Mouse (Mus musculus) limb, embryonic 15.5 days (tissue): ENCODE results near the gene Setd5. TPM values are rescaled to one million over a fixed set of nuclear protein-coding genes. Genes with fewer than 3 reads are reported as not detected.
A peak's percentile ranks its signal among the peaks of the same experiment; 100 is the strongest.

Experiments used
- ATAC-seq: fragments of 200-750 bp; cut with Nextera tagmentation; 2 replicates; pipeline ENCODE4 v1.8.0; 2017; ENCODE audit warnings: low read depth, moderate TSS enrichment; ENCODE audit not compliant: insufficient number of reproducible peaks, low FRiP score, low TSS enrichment
- H3K27ac ChIP-seq: fragments of 300-500 bp; sonication (generic); 2 replicates; pipeline ENCODE4 v1.5.1; 2015; ENCODE audit warnings: moderate library complexity, mild to moderate bottlenecking, inconsistent platforms
- H3K27me3 ChIP-seq: fragments of 300-500 bp; sonication (generic); 2 replicates; pipeline ENCODE4 v1.6.1; 2015; ENCODE audit warnings: inconsistent platforms
- H3K36me3 ChIP-seq: fragments of 300-500 bp; sonication (generic); 2 replicates; pipeline ENCODE4 v1.6.1; 2015; ENCODE audit warnings: inconsistent platforms
- H3K4me1 ChIP-seq: fragments of 300-500 bp; sonication (generic); 2 replicates; pipeline ENCODE4 v1.6.1; 2015; ENCODE audit warnings: inconsistent platforms
- H3K4me2 ChIP-seq: fragments of 300-500 bp; sonication (generic); 2 replicates; pipeline ENCODE4 v1.6.1; 2015; ENCODE audit warnings: mild to moderate bottlenecking, inconsistent platforms
- H3K4me3 ChIP-seq: fragments of 300-500 bp; sonication (generic); 2 replicates; pipeline ENCODE4 v1.5.1; 2015; ENCODE audit warnings: mild to moderate bottlenecking, inconsistent platforms
- H3K9ac ChIP-seq: fragments of 300-500 bp; sonication (generic); 2 replicates; pipeline ENCODE4 v1.6.1; 2015; ENCODE audit warnings: inconsistent platforms
- H3K9me3 ChIP-seq: fragments of 300-500 bp; sonication (generic); 2 replicates; pipeline ENCODE4 v1.6.1; 2016; ENCODE audit warnings: inconsistent platforms
- WGBS: fragments of 180-500 bp; shearing (Covaris S2); methylation state at CpG from one replicate; pipeline ENCODE4 v1.1.7; 2015; 5-methylcytosine and 5-hydroxymethylcytosine counted together
- polyA plus RNA-seq: library from polyadenylated mRNA; unstranded; fragments of >200 nt; fragmentation: Nextera tagmentation; extraction: Ambion mirVana; gene quantifications from 2 replicates; pipeline ENCODE4 v1.2.1, GENCODE M21; 2015

The Setd5 gene
- polyA plus RNA-seq, 1 experiment from 2014 or later: 77.3 TPM

- no peak overlapping the region for H3K9ac ChIP-seq
- no peak overlapping the region for H3K27ac ChIP-seq
- no peak overlapping the region for H3K4me3 ChIP-seq
- no peak overlapping the region for H3K4me2 ChIP-seq
- H3K36me3 ChIP-seq: no peaks in the 10 kb centered on the region
- WGBS: 84% methylated on average over 2 of the region's 2 CpGs
- H3K4me1 ChIP-seq: peaks cover 11% of the 10 kb centered on the region
- H3K27me3 ChIP-seq: no peaks in the 10 kb centered on the region
- ATAC-seq: no peak
- H3K9me3 ChIP-seq: no peaks in the 10 kb centered on the region
These were observed 36.8 kb upstream of the Setd5 start for GRCm38 (mm10) chr6:113040319-113040718.

GRCm38 (mm10) chr6:113041215-113041990 is 35.8 kb upstream of the Setd5 start:
- no peaks in the 10 kb centered on the region for H3K9me3 ChIP-seq
- no peaks in the 10 kb centered on the region for H3K36me3 ChIP-seq
- no peak overlapping the region for H3K4me3 ChIP-seq
- no peak overlapping the region for H3K9ac ChIP-seq
- H3K4me1 ChIP-seq: peaks cover 15% of the 10 kb centered on the region
- 82% methylated on average over 11 of the region's 11 CpGs for WGBS
- H3K27ac ChIP-seq: no peak overlapping the region
- H3K4me2 ChIP-seq: no peak overlapping the region
- ATAC-seq: no peak
- no peaks in the 10 kb centered on the region for H3K27me3 ChIP-seq

- Histone ChIP-seq H3K36me3 (peaks cover 14% of the 10 kb centered on the region; the same call in 1 of the 2 replicates), H3K4me1 (peaks cover 14% of the 10 kb centered on the region), H3K9me3 (no peaks in the 10 kb centered on the region), H3K27me3 (no peaks in the 10 kb centered on the region), H3K27ac (peak overlapping the region; percentile 93), H3K4me3 (peak overlapping the region; percentile 69), H3K9ac (peak overlapping the region; percentile 67), H3K4me2 (peak overlapping the region; percentile 85)
- under 1% methylated on average over 11 of the region's 11 CpGs for WGBS
- no peak for ATAC-seq
These were observed 31.6 kb upstream of the Setd5 start for GRCm38 (mm10) chr6:113045575-113045974.

GRCm38 (mm10) chr6:113046041-113046975 is 30.9 kb upstream of the Setd5 start, which contains the start of gene Thumpd3:
Gene Thumpd3 (plus strand): TSS chr6:113046225.
- Histone ChIP-seq H3K4me3 (peak within 1 kb of the TSS; percentile 69), H3K4me2 (peak within 1 kb of the TSS; percentile 85), H3K36me3 (peaks cover 21% of the 10 kb centered on the region), H3K27me3 (no peaks in the 10 kb centered on the region), H3K9me3 (no peaks in the 10 kb centered on the region), H3K27ac (peak within 1 kb of the TSS; percentile 93), H3K9ac (peak within 1 kb of the TSS; percentile 67), H3K4me1 (peaks cover 14% of the 10 kb centered on the region)
- ATAC-seq: peak; percentile 99
- WGBS: under 1% methylated on average over 59 of the region's 59 CpGs

- peaks cover 14% of the 10 kb centered on the region for H3K4me1 ChIP-seq
- H3K4me3 ChIP-seq: peak overlapping the region; percentile 69
- peaks cover 27% of the 10 kb centered on the region for H3K36me3 ChIP-seq
- no peaks in the 10 kb centered on the region for H3K27me3 ChIP-seq
- WGBS: 62% methylated on average over 15 of the region's 15 CpGs
- ATAC-seq: no peak
- H3K27ac ChIP-seq: peak overlapping the region; percentile 93; the same call in 1 of the 2 replicates
- H3K9ac ChIP-seq: peak overlapping the region; percentile 67; the same call in 1 of the 2 replicates
- H3K9me3 ChIP-seq: no peaks in the 10 kb centered on the region
- peak overlapping the region; percentile 85 for H3K4me2 ChIP-seq
These were observed 30.0 kb upstream of the Setd5 start for GRCm38 (mm10) chr6:113047016-113047746.

GRCm38 (mm10) chr6:113048371-113048770 is 28.8 kb upstream of the Setd5 start:
- H3K4me1 ChIP-seq: peaks cover 14% of the 10 kb centered on the region
- H3K4me2 ChIP-seq: no peak overlapping the region
- H3K27me3 ChIP-seq: no peaks in the 10 kb centered on the region
- H3K27ac ChIP-seq: no peak overlapping the region
- H3K9me3 ChIP-seq: no peaks in the 10 kb centered on the region
- H3K9ac ChIP-seq: no peak overlapping the region
- no peak overlapping the region for H3K4me3 ChIP-seq
- peaks cover 38% of the 10 kb centered on the region for H3K36me3 ChIP-seq
- 98% methylated on average over 2 of the region's 2 CpGs for WGBS
- ATAC-seq: no peak

- H3K27ac ChIP-seq: no peak overlapping the region
- no peak overlapping the region for H3K9ac ChIP-seq
- peaks cover 14% of the 10 kb centered on the region for H3K4me1 ChIP-seq
- WGBS: 87% methylated on average over 3 of the region's 3 CpGs
- no peak overlapping the region for H3K4me3 ChIP-seq
- H3K9me3 ChIP-seq: no peaks in the 10 kb centered on the region
- ATAC-seq: no peak
- peaks cover 45% of the 10 kb centered on the region for H3K36me3 ChIP-seq
- no peaks in the 10 kb centered on the region for H3K27me3 ChIP-seq
- no peak overlapping the region for H3K4me2 ChIP-seq
These were observed 28.0 kb upstream of the Setd5 start for GRCm38 (mm10) chr6:113049159-113049558.

- ATAC-seq: no peak
- Histone ChIP-seq H3K9ac (no peak overlapping the region), H3K4me3 (no peak overlapping the region), H3K27me3 (no peaks in the 10 kb centered on the region), H3K36me3 (peaks cover 75% of the 10 kb centered on the region), H3K9me3 (no peaks in the 10 kb centered on the region), H3K4me2 (no peak overlapping the region), H3K4me1 (no peaks in the 10 kb centered on the region), H3K27ac (no peak overlapping the region)
- 80% methylated on average over 3 of the region's 3 CpGs for WGBS
These were observed 24.2 kb upstream of the Setd5 start for GRCm38 (mm10) chr6:113052972-113053371.

- H3K9ac ChIP-seq: no peak overlapping the region
- H3K4me3 ChIP-seq: no peak overlapping the region
- no peak overlapping the region for H3K27ac ChIP-seq
- ATAC-seq: no peak
- no peaks in the 10 kb centered on the region for H3K9me3 ChIP-seq
- peaks cover 77% of the 10 kb centered on the region for H3K36me3 ChIP-seq
- H3K4me2 ChIP-seq: no peak overlapping the region
- H3K27me3 ChIP-seq: no peaks in the 10 kb centered on the region
- H3K4me1 ChIP-seq: no peaks in the 10 kb centered on the region
- WGBS: 84% methylated on average over 6 of the region's 6 CpGs
These were observed 22.5 kb upstream of the Setd5 start for GRCm38 (mm10) chr6:113054552-113055107.

- no peaks in the 10 kb centered on the region for H3K9me3 ChIP-seq
- no peak overlapping the region for H3K27ac ChIP-seq
- no peaks in the 10 kb centered on the region for H3K4me1 ChIP-seq
- H3K4me3 ChIP-seq: no peak overlapping the region
- WGBS: 66% methylated on average over 1 of the region's 1 CpGs
- no peak overlapping the region for H3K9ac ChIP-seq
- ATAC-seq: no peak
- no peak overlapping the region for H3K4me2 ChIP-seq
- peaks cover 77% of the 10 kb centered on the region for H3K36me3 ChIP-seq
- no peaks in the 10 kb centered on the region for H3K27me3 ChIP-seq
These were observed 16.1 kb upstream of the Setd5 start for GRCm38 (mm10) chr6:113060892-113061563.

- H3K27me3 ChIP-seq: no peaks in the 10 kb centered on the region
- peaks cover 80% of the 10 kb centered on the region for H3K36me3 ChIP-seq
- ATAC-seq: no peak
- WGBS: 63% methylated on average over 3 of the region's 3 CpGs
- no peak overlapping the region for H3K4me2 ChIP-seq
- H3K27ac ChIP-seq: no peak overlapping the region
- H3K4me1 ChIP-seq: no peaks in the 10 kb centered on the region
- no peak overlapping the region for H3K4me3 ChIP-seq
- no peak overlapping the region for H3K9ac ChIP-seq
- H3K9me3 ChIP-seq: no peaks in the 10 kb centered on the region
These were observed 14.9 kb upstream of the Setd5 start for GRCm38 (mm10) chr6:113062253-113062652.
